In the genomic region with DNA sequence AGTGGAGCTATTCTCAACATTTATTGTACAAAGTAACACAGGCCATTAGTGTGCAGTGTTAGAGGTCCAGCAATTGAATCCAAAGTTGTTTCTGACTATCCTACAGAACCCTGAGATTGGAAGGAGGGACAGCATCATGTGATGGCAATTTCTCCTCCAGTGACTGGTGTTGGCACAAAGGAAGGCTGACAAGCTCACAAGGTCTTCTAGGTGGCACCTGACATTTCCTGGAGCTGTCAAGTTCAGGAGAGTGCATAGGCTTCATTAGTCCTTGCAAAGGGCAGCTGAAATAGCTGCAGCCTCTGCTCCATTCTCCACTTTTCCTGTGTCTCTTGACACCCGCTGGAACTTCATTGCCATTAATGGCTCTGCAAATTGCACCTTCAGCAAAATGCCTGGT, we compare ENCODE assay signal across 22 mouse cellular contexts.
DNase-seq lines count a peak whose midpoint lies in the region; ATAC-seq and TF ChIP-seq lines count a peak whose summit lies in the region.
"Had no signal": no experiment of that assay in that cellular context is flagged by ENCODE, and none has a peak within 500 bp of the region (broad histone marks: within the 10 kb centered on the region; RNA-seq: fewer than 3 reads in every experiment).

No protein-coding gene starts in this region.

- WGBS in heart, embryonic 12.5 days: 56% methylated on average over 1 of the region's 1 CpGs
- WGBS in heart, adult 2 months: 50% methylated on average over 1 of the region's 1 CpGs
- 78% methylated on average over 1 of the region's 1 CpGs for WGBS in heart, embryonic 10.5 days
- 56% methylated on average over 1 of the region's 1 CpGs for WGBS in heart, embryonic 11.5 days (ENCODE audit: insufficient replicate concordance)

- no peak overlapping the region for H3K4me3 ChIP-seq in heart, embryonic 12.5 days
- H3K4me3 ChIP-seq in heart, adult 2 months: no peak overlapping the region
- no peak overlapping the region for H3K4me3 ChIP-seq in heart, embryonic 10.5 days
- no peak overlapping the region for H3K4me3 ChIP-seq in heart, embryonic 11.5 days (ENCODE audit: low read depth, low read length)
- H3K4me3 ChIP-seq: embryonic facial prominence, embryonic 13.5 days; embryonic facial prominence, embryonic 15.5 days; erythroblast, embryonic 14.5 days; forebrain, embryonic 10.5 days; forebrain, embryonic 12.5 days had no signal

- TF ChIP-seq CTCF in heart, adult 2 months (IDR thresholded peaks at IDR 0.05): no peak

- intact Hi-C loops in heart, adult 2 months (cut with DNase I): no loop called here

- no peaks in the 10 kb centered on the region for H3K9me3 ChIP-seq in heart, embryonic 12.5 days (replicated peaks)
- H3K9me3 ChIP-seq in heart, embryonic 10.5 days: no peaks in the 10 kb centered on the region
- no peaks in the 10 kb centered on the region for H3K9me3 ChIP-seq in heart, embryonic 11.5 days (replicated peaks; ENCODE audit: control insufficient read depth, low read length)
- H3K9me3 ChIP-seq: embryonic facial prominence, embryonic 13.5 days; embryonic facial prominence, embryonic 15.5 days; forebrain, embryonic 10.5 days; forebrain, embryonic 12.5 days had no signal

- H3K27ac ChIP-seq in heart, embryonic 12.5 days (ENCODE audit: poor library complexity, severe bottlenecking): no peak overlapping the region
- H3K27ac ChIP-seq in heart, adult 2 months: no peak overlapping the region
- no peak overlapping the region for H3K27ac ChIP-seq in heart, embryonic 10.5 days
- H3K27ac ChIP-seq in heart, embryonic 11.5 days (ENCODE audit: low read depth, low read length): no peak overlapping the region
- H3K27ac ChIP-seq: embryonic facial prominence, embryonic 13.5 days; embryonic facial prominence, embryonic 15.5 days; forebrain, embryonic 10.5 days; forebrain, embryonic 12.5 days had no signal

- no peaks in the 10 kb centered on the region for H3K4me1 ChIP-seq in heart, embryonic 12.5 days (replicated peaks)
- no peaks in the 10 kb centered on the region for H3K4me1 ChIP-seq in heart, adult 2 months (ENCODE audit: control insufficient read depth, insufficient read depth, low read length)
- no peaks in the 10 kb centered on the region for H3K4me1 ChIP-seq in heart, embryonic 10.5 days
- no peaks in the 10 kb centered on the region for H3K4me1 ChIP-seq in heart, embryonic 11.5 days (ENCODE audit: control insufficient read depth, insufficient read depth, low read length)
- H3K4me1 ChIP-seq: embryonic facial prominence, embryonic 13.5 days; embryonic facial prominence, embryonic 15.5 days; forebrain, embryonic 12.5 days had no signal

- H3K9ac ChIP-seq in heart, embryonic 12.5 days: no peak overlapping the region
- no peak overlapping the region for H3K9ac ChIP-seq in heart, adult 2 months (ENCODE audit: low read depth, low read length)
- H3K9ac ChIP-seq in heart, embryonic 11.5 days (ENCODE audit: low read depth, low read length): no peak overlapping the region
- H3K9ac ChIP-seq: embryonic facial prominence, embryonic 13.5 days; embryonic facial prominence, embryonic 15.5 days; forebrain, embryonic 12.5 days had no signal

- 0 out of 2 replicates have a peak, but pooled peaks have one; percentile 57 for TF ChIP-seq EP300 in heart, adult 2 months (IDR thresholded peaks at IDR 0.05; ENCODE audit: insufficient read depth, low read depth, low read length)

- no peaks in the 10 kb centered on the region for H3K79me2 ChIP-seq in heart, adult 2 months (replicated peaks; ENCODE audit: control insufficient read depth, insufficient read depth, low read length)

- no peaks in the 10 kb centered on the region for H3K27me3 ChIP-seq in heart, embryonic 12.5 days (replicated peaks)
- H3K27me3 ChIP-seq in heart, adult 2 months (ENCODE audit: control insufficient read depth, insufficient read depth, low read length): no peaks in the 10 kb centered on the region
- H3K27me3 ChIP-seq in heart, embryonic 10.5 days (ENCODE audit: insufficient read depth, poor library complexity, severe bottlenecking): no peaks in the 10 kb centered on the region
- H3K27me3 ChIP-seq in heart, embryonic 11.5 days (ENCODE audit: control insufficient read depth, insufficient read depth, low read length): no peaks in the 10 kb centered on the region
- H3K27me3 ChIP-seq: embryonic facial prominence, embryonic 13.5 days; embryonic facial prominence, embryonic 15.5 days; forebrain, embryonic 12.5 days had no signal

- TF ChIP-seq POLR2A in heart, adult 2 months (IDR thresholded peaks at IDR 0.05; ENCODE audit: insufficient read depth, low read depth, low read length): no peak

- no peak overlapping the region for H3K4me2 ChIP-seq in heart, embryonic 12.5 days
- no peak overlapping the region for H3K4me2 ChIP-seq in heart, embryonic 11.5 days
- H3K4me2 ChIP-seq: embryonic facial prominence, embryonic 13.5 days; embryonic facial prominence, embryonic 15.5 days; forebrain, embryonic 12.5 days had no signal

- peak; percentile 91 for DNase-seq in heart, adult 11 months
- peak in 1 of 2 experiments; percentile 8 for DNase-seq in heart, adult 2 months
- no peak for DNase-seq in heart, embryonic 10.5 days (ENCODE audit: low spot score)
- DNase-seq in heart, adult 9 months (ENCODE audit: low spot score in 2 of 2): peak; percentile 9 to 12
- DNase-seq: adrenal gland, adult 2 months; adrenal gland, postnatal 10 days; adrenal gland, postnatal 25 days; cerebellum, adult 11 months; cerebellum, adult 18-20 months; cerebellum, adult 8-10 months; cerebellum, adult 9-11 months; cerebellum, postnatal 14 days; cerebellum, postnatal 36 days; embryo, embryonic 11 days had no signal

- no peaks in the 10 kb centered on the region for H3K36me3 ChIP-seq in heart, embryonic 12.5 days
- H3K36me3 ChIP-seq in heart, adult 2 months (ENCODE audit: control insufficient read depth, insufficient read depth, low read length): no peaks in the 10 kb centered on the region
- no peaks in the 10 kb centered on the region for H3K36me3 ChIP-seq in heart, embryonic 10.5 days
- no peaks in the 10 kb centered on the region for H3K36me3 ChIP-seq in heart, embryonic 11.5 days (ENCODE audit: control insufficient read depth, insufficient read depth, low read length)
- H3K36me3 ChIP-seq: embryonic facial prominence, embryonic 13.5 days; embryonic facial prominence, embryonic 15.5 days; forebrain, embryonic 10.5 days; forebrain, embryonic 12.5 days had no signal

- ATAC-seq in heart, embryonic 12.5 days (ENCODE audit: insufficient number of reproducible peaks, low FRiP score): no peak
- no peak for ATAC-seq in heart, embryonic 11.5 days (replicated peaks; ENCODE audit: insufficient number of reproducible peaks, low FRiP score, low TSS enrichment)
- ATAC-seq: forebrain, embryonic 14.5 days had no signal
